Mouse (Mus musculus) limb, embryonic 11.5 days (tissue): ENCODE data around the gene Ell2. TPM values are rescaled to one million over a fixed set of nuclear protein-coding genes. Genes with fewer than 3 reads are reported as not detected.

Source experiments
- ATAC-seq: fragments of 200-750 bp; cut with Nextera tagmentation; 2 replicates; pipeline ENCODE4 v1.8.0; 2017; ENCODE audit warnings: low read depth; ENCODE audit not compliant: insufficient number of reproducible peaks, low FRiP score, low TSS enrichment
- DNase-seq: peaks from one replicate; pipeline ENCODE4 v3.0.0-alpha.2; 2015; ENCODE audit warnings: low spot score
- H3K27ac ChIP-seq: fragments of 300-500 bp; sonication (generic); replicated peaks from 2 replicates; pipeline ENCODE4 v1.5.1; 2014; ENCODE audit warnings: low read depth, mild to moderate bottlenecking, low read length
- H3K27me3 ChIP-seq: fragments of 300-500 bp; sonication (generic); 2 replicates; pipeline ENCODE4 v1.6.1; 2014; ENCODE audit warnings: mild to moderate bottlenecking, low read length, mixed read lengths; ENCODE audit not compliant: control insufficient read depth, insufficient read depth
- H3K36me3 ChIP-seq: fragments of 300-500 bp; sonication (generic); 2 replicates; pipeline ENCODE4 v1.6.1; 2014; ENCODE audit warnings: mild to moderate bottlenecking, low read length, moderate library complexity, mixed read lengths; ENCODE audit not compliant: control insufficient read depth, insufficient read depth
- H3K4me1 ChIP-seq: fragments of 300-500 bp; sonication (generic); 2 replicates; pipeline ENCODE4 v1.6.1; 2014; ENCODE audit warnings: low read length, mixed read lengths; ENCODE audit not compliant: control insufficient read depth, insufficient read depth
- H3K4me2 ChIP-seq: fragments of 300-500 bp; sonication (generic); 2 replicates; pipeline ENCODE4 v1.6.1; 2014; ENCODE audit warnings: low read depth, mild to moderate bottlenecking, moderate library complexity; ENCODE audit not compliant: severe bottlenecking
- H3K4me3 ChIP-seq: fragments of 300-500 bp; sonication (generic); 2 replicates; pipeline ENCODE4 v1.5.1; 2014; ENCODE audit warnings: low read depth, low read length
- H3K9ac ChIP-seq: fragments of 300-500 bp; sonication (generic); 2 replicates; pipeline ENCODE4 v1.6.1; 2014; ENCODE audit warnings: mild to moderate bottlenecking, low read length
- H3K9me3 ChIP-seq: fragments of 300-500 bp; sonication (generic); 2 replicates; pipeline ENCODE4 v1.6.1; 2016; ENCODE audit warnings: low read length; ENCODE audit not compliant: control insufficient read depth
- WGBS: fragments of 180-500 bp; shearing (Covaris S2); extraction: QIAGEN DNeasy Blood & Tissue Kit; methylation state at CpG from one replicate; pipeline ENCODE4 v1.1.7; 2014; 5-methylcytosine and 5-hydroxymethylcytosine counted together
- polyA plus RNA-seq: library from polyadenylated mRNA; unstranded; fragments of >200 nt; fragmentation: Nextera tagmentation; extraction: Ambion mirVana; gene quantifications from 2 replicates; pipeline ENCODE4 v1.2.1, GENCODE M21; 2014

Gene Ell2
- polyA plus RNA-seq, 1 experiment from 2014 or later = 4.8 TPM

DNA sequence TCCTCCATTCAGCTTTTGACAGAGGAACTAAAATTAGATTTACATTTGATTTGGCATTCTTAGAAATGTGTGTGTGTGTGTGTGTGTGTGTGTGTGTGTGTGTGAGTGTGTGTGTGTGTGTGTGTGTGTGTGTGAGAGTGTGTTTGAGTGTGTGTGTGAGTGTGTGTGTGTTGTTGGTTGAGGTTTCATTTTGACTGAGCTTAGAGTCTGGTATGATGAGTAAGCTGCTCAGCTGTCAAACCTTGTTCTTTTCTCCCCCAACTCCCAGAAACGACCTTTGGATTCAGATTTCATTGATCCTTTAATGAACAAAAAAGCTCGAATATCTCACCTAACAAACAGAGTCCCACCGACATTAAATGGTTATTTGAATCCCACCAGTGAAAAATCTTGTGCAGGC lies 56.7 kb downstream of the Ell2 start:
- Histone ChIP-seq H3K4me2 (no peak overlapping the region), H3K9ac (no peak overlapping the region), H3K4me1 (no peaks in the 10 kb centered on the region), H3K27me3 (no peaks in the 10 kb centered on the region), H3K27ac (no peak overlapping the region), H3K36me3 (no peaks in the 10 kb centered on the region), H3K4me3 (no peak overlapping the region), H3K9me3 (no peaks in the 10 kb centered on the region)
- 48% methylated on average over 3 of the region's 3 CpGs for WGBS
- DNase-seq (no peak), ATAC-seq (no peak)

DNA sequence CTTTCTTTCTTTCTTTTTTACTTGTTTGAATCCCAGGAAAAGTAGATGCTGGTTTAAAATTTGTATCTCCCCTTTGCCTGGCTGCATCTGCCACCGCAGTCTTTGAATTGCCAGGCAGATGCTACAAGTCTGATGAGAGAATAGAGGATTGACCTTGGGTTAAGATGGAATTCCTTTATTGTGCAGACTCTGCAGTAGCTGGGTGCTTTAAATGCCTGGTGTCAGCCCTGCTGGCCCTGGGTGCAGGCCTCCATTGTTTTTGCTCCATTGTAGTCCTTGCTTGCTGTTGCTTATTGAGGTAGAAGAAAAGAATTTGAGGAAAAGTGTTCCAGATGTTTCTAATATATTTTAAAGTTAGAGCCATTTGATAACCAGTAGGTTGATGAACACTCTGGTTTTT lies 59.2 kb downstream of the Ell2 start:
- Histone ChIP-seq H3K27me3 (no peaks in the 10 kb centered on the region), H3K9ac (no peak overlapping the region), H3K4me3 (no peak overlapping the region), H3K36me3 (no peaks in the 10 kb centered on the region), H3K4me2 (no peak overlapping the region), H3K27ac (no peak overlapping the region), H3K4me1 (no peaks in the 10 kb centered on the region), H3K9me3 (no peaks in the 10 kb centered on the region)
- no peak for DNase-seq
- 64% methylated on average over 1 of the region's 1 CpGs for WGBS
- no peak for ATAC-seq

DNA sequence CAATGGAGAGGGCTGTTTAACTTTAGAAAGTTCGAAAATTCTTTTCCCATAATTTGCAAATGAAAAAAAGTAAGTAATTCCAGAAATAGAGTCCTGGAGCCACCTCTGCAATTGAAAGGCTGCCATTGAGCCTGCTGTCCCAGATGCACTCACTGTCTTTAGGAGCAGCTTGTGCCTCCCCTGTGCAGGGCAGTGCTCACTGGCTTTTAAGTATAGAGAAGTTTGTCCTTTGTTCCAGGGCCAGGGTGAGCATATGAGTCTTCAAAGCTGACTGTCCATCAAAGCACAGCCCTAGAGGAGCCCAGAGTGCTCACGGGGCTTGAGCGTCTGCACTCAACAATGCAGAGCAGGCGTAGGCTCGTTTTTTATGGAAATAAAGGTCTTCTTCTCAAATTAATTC lies 59.7 kb downstream of the Ell2 start:
- Histone ChIP-seq H3K9me3 (no peaks in the 10 kb centered on the region), H3K36me3 (no peaks in the 10 kb centered on the region), H3K4me2 (no peak overlapping the region), H3K27ac (no peak overlapping the region), H3K9ac (no peak overlapping the region), H3K4me3 (no peak overlapping the region), H3K27me3 (no peaks in the 10 kb centered on the region), H3K4me1 (no peaks in the 10 kb centered on the region)
- DNase-seq = no peak
- ATAC-seq = no peak
- WGBS = 62% methylated on average over 5 of the region's 5 CpGs

- H3K27ac ChIP-seq = no peak overlapping the region
- no peak for DNase-seq
- WGBS = 87% methylated on average over 2 of the region's 2 CpGs
Measured at GRCm38 (mm10) chr13:75766967-75767366, 60.4 kb downstream of the Ell2 start.

DNA sequence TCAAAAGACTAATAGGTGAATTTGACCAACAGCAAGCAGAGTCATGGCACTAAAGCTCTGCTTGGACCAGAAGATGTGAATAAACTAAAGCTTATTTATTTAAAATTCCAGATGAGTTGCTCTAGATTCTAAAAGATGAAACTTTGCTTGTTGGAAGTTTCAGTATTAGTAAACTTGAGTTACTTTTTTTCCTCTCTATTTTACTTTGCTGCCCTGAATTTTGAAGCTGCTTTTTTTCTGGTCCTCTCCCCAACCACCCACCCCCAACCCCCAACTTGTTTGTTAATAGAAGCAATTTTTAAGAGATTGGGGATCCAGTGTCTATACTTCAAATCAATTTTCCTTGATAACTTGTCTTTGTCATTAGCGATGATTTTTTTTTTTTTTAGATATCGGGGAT lies 64.2 kb downstream of the Ell2 start:
- Histone ChIP-seq H3K36me3 (no peaks in the 10 kb centered on the region), H3K4me3 (no peak overlapping the region), H3K9ac (no peak overlapping the region), H3K4me2 (no peak overlapping the region), H3K4me1 (no peaks in the 10 kb centered on the region), H3K27ac (no peak overlapping the region), H3K9me3 (no peaks in the 10 kb centered on the region), H3K27me3 (no peaks in the 10 kb centered on the region)
- DNase-seq (no peak), ATAC-seq (no peak)
- WGBS = 96% methylated on average over 2 of the region's 2 CpGs

More at GRCm38 (mm10) chr13:75766967-75767366, 60.4 kb downstream of the Ell2 start:
- no peaks in the 10 kb centered on the region for H3K4me1 ChIP-seq
- H3K9me3 ChIP-seq = no peaks in the 10 kb centered on the region
- H3K9ac ChIP-seq = no peak overlapping the region
- no peaks in the 10 kb centered on the region for H3K27me3 ChIP-seq
- no peaks in the 10 kb centered on the region for H3K36me3 ChIP-seq
- no peak overlapping the region for H3K4me3 ChIP-seq
- H3K4me2 ChIP-seq = no peak overlapping the region
- ATAC-seq = no peak

- ATAC-seq = no peak
- H3K9ac ChIP-seq = no peak overlapping the region
- DNase-seq = no peak
- H3K4me3 ChIP-seq = no peak overlapping the region
- WGBS = 83% methylated on average over 4 of the region's 4 CpGs
- no peaks in the 10 kb centered on the region for H3K27me3 ChIP-seq
- H3K4me1 ChIP-seq = no peaks in the 10 kb centered on the region
- no peaks in the 10 kb centered on the region for H3K9me3 ChIP-seq
- H3K4me2 ChIP-seq = no peak overlapping the region
- H3K36me3 ChIP-seq = no peaks in the 10 kb centered on the region
- no peak overlapping the region for H3K27ac ChIP-seq
Measured at GRCm38 (mm10) chr13:75771404-75771803, 64.8 kb downstream of the Ell2 start.

- DNase-seq (no peak), ATAC-seq (no peak)
- H3K27ac ChIP-seq = no peak overlapping the region
- no peaks in the 10 kb centered on the region for H3K9me3 ChIP-seq
- H3K4me1 ChIP-seq = no peaks in the 10 kb centered on the region
- H3K4me3 ChIP-seq = no peak overlapping the region
- H3K36me3 ChIP-seq = no peaks in the 10 kb centered on the region
- H3K9ac ChIP-seq = no peak overlapping the region
- WGBS = 93% methylated on average over 3 of the region's 3 CpGs
- no peaks in the 10 kb centered on the region for H3K27me3 ChIP-seq
- no peak overlapping the region for H3K4me2 ChIP-seq
Measured at GRCm38 (mm10) chr13:75771984-75772730, 65.6 kb downstream of the Ell2 start.

- Histone ChIP-seq H3K4me1 (no peaks in the 10 kb centered on the region), H3K27ac (no peak overlapping the region), H3K4me2 (no peak overlapping the region), H3K4me3 (no peak overlapping the region), H3K36me3 (no peaks in the 10 kb centered on the region), H3K9ac (no peak overlapping the region), H3K9me3 (no peaks in the 10 kb centered on the region), H3K27me3 (no peaks in the 10 kb centered on the region)
- DNase-seq (no peak), ATAC-seq (no peak)
Measured at GRCm38 (mm10) chr13:75775961-75776360, 69.4 kb downstream of the Ell2 start.

- Histone ChIP-seq H3K9ac (no peak overlapping the region), H3K27me3 (no peaks in the 10 kb centered on the region), H3K4me1 (no peaks in the 10 kb centered on the region), H3K36me3 (no peaks in the 10 kb centered on the region), H3K9me3 (no peaks in the 10 kb centered on the region), H3K4me2 (no peak overlapping the region), H3K4me3 (no peak overlapping the region), H3K27ac (no peak overlapping the region)
- DNase-seq = no peak
- ATAC-seq = no peak
- WGBS = 78% methylated on average over 1 of the region's 1 CpGs
Measured at GRCm38 (mm10) chr13:75776692-75777091, 70.1 kb downstream of the Ell2 start.
